ENCODE assay signal across 20 mouse cellular contexts in the genomic region with DNA sequence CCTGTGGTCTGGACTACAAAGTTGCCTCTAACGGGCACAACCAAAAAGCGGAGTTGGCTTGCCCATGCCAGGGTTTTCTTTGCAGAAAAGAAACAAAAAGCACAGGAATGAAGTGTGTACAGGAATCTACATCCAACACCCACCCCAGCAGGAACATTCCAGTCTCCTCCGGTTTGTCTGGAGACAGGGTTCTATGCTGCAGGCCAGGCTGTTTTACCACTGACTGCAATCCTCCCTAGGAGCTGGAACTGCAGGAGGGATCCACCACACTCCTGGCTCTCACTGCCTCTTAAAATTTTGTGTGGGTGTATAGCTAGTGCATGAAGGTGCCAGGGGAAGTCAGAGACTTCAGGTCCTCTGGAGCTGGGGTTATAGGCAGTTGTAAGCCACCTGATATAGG. TPM values are rescaled to one million over a fixed set of nuclear protein-coding genes. Genes with fewer than 3 reads are reported as not detected.
DNase-seq lines count a peak whose midpoint lies in the region; ATAC-seq and TF ChIP-seq lines count a peak whose summit lies in the region.
"Had no signal": no experiment of that assay in that cellular context is flagged by ENCODE, and none has a peak within 500 bp of the region (broad histone marks: within the 10 kb centered on the region; RNA-seq: fewer than 3 reads in every experiment).

No protein-coding gene starts in this region.

- TF ChIP-seq CTCF in small intestine, adult 2 months (IDR thresholded peaks at IDR 0.05; ENCODE audit: extremely low read depth, insufficient read length, insufficient replicate concordance, low read depth, low read length), result no peak

- H3K36me3 ChIP-seq in liver, embryonic 12.5 days, result peaks cover 56% of the 10 kb centered on the region
- no peaks in the 10 kb centered on the region for H3K36me3 ChIP-seq in liver, embryonic 11.5 days (ENCODE audit: control insufficient read depth, insufficient read depth, low read length)
- H3K36me3 ChIP-seq in small intestine, adult 2 months (ENCODE audit: control insufficient read depth, insufficient read depth, low read length), result peaks cover 20% of the 10 kb centered on the region
- H3K36me3 ChIP-seq: hindbrain, embryonic 15.5 days; midbrain, embryonic 15.5 days; neural tube, embryonic 12.5 days had no signal

- 0 out of 2 replicates have a peak overlapping the region, but pooled peaks have one; percentile 11 for H3K27ac ChIP-seq in liver, embryonic 12.5 days
- H3K27ac ChIP-seq in liver, embryonic 11.5 days (ENCODE audit: low read depth, low read length), result no peak overlapping the region
- H3K27ac ChIP-seq in small intestine, adult 2 months (ENCODE audit: insufficient read depth, low read depth, low read length), result peak overlapping the region; percentile 44
- H3K27ac ChIP-seq: hindbrain, embryonic 15.5 days; liver, embryonic 14.5 days; midbrain, embryonic 15.5 days; neural tube, embryonic 12.5 days had no signal

- H3K27me3 ChIP-seq in liver, embryonic 12.5 days (replicated peaks), result no peaks in the 10 kb centered on the region
- H3K27me3 ChIP-seq in liver, embryonic 11.5 days (replicated peaks; ENCODE audit: control insufficient read depth, insufficient read depth, low read length), result no peaks in the 10 kb centered on the region
- H3K27me3 ChIP-seq in small intestine, adult 2 months (ENCODE audit: control insufficient read depth, insufficient read depth, low read length), result no peaks in the 10 kb centered on the region
- H3K27me3 ChIP-seq: hindbrain, embryonic 15.5 days; midbrain, embryonic 15.5 days; neural tube, embryonic 12.5 days had no signal

- peaks cover 81% of the 10 kb centered on the region for H3K4me1 ChIP-seq in liver, embryonic 12.5 days
- H3K4me1 ChIP-seq in liver, embryonic 11.5 days (replicated peaks; ENCODE audit: control insufficient read depth, insufficient read depth, low read length), result peaks cover 49% of the 10 kb centered on the region
- H3K4me1 ChIP-seq in small intestine, adult 2 months (ENCODE audit: control insufficient read depth, insufficient read depth, insufficient read length, low read length), result peaks cover 21% of the 10 kb centered on the region

- no peaks in the 10 kb centered on the region for H3K9me3 ChIP-seq in liver, embryonic 12.5 days (replicated peaks)
- no peaks in the 10 kb centered on the region for H3K9me3 ChIP-seq in liver, embryonic 11.5 days (ENCODE audit: control insufficient read depth, low read length)
- H3K9me3 ChIP-seq: hindbrain, embryonic 15.5 days; midbrain, embryonic 15.5 days; neural tube, embryonic 12.5 days had no signal

- TF ChIP-seq POLR2A in small intestine, adult 2 months (IDR thresholded peaks at IDR 0.05; ENCODE audit: low read depth, low read length), result no peak

- H3K4me3 ChIP-seq in liver, embryonic 12.5 days, result no peak overlapping the region
- H3K4me3 ChIP-seq in liver, embryonic 11.5 days (ENCODE audit: low read depth, low read length), result no peak overlapping the region
- peak overlapping the region; percentile 23; the same call in 1 of the 2 replicates for H3K4me3 ChIP-seq in small intestine, adult 2 months (ENCODE audit: low read depth, low read length)
- H3K4me3 ChIP-seq: hindbrain, embryonic 15.5 days; midbrain, embryonic 15.5 days; neural tube, embryonic 12.5 days had no signal

- WGBS in liver, embryonic 12.5 days (ENCODE audit: insufficient replicate concordance), result 88% methylated on average over 3 of the region's 3 CpGs
- WGBS in liver, embryonic 11.5 days, result 89% methylated on average over 3 of the region's 3 CpGs
- 57% methylated on average over 3 of the region's 3 CpGs for WGBS in small intestine, adult 2 months

- peak; percentile 86 for DNase-seq in heart, adult 11 months
- no peak for DNase-seq in heart, adult 18-20 months
- no peak for DNase-seq in liver, embryonic 11.5 days (ENCODE audit: low spot score)
- DNase-seq in R1 (ENCODE audit: low read depth, low spot score), result peak; percentile 72
- no peak for DNase-seq in cerebellum, adult 11 months
- no peak for DNase-seq in adrenal gland, postnatal 36 days
- DNase-seq: adrenal gland, postnatal 10 days; B cell, adult 2 months; cerebellum, postnatal 10 days; forebrain, postnatal 0 days; gastrocnemius, postnatal 36 days; heart, postnatal 10 days; kidney, adult 9 months; right cerebral cortex, postnatal 25 days had no signal

- no peak for ATAC-seq in liver, embryonic 12.5 days
- ATAC-seq in liver, embryonic 11.5 days (replicated peaks; ENCODE audit: low FRiP score), result no peak
- ATAC-seq: forebrain, postnatal 0 days; midbrain, embryonic 15.5 days had no signal

- H3K4me2 ChIP-seq in liver, embryonic 12.5 days, result no peak overlapping the region
- no peak overlapping the region for H3K4me2 ChIP-seq in liver, embryonic 11.5 days
- H3K4me2 ChIP-seq: hindbrain, embryonic 15.5 days; midbrain, embryonic 15.5 days; neural tube, embryonic 12.5 days had no signal

- no peak overlapping the region; the same call in 1 of the 2 replicates for H3K9ac ChIP-seq in liver, embryonic 12.5 days
- no peak overlapping the region for H3K9ac ChIP-seq in liver, embryonic 11.5 days (ENCODE audit: low read depth, low read length)
- H3K9ac ChIP-seq: forebrain, postnatal 0 days; hindbrain, embryonic 15.5 days; liver, embryonic 14.5 days; midbrain, embryonic 15.5 days; neural tube, embryonic 12.5 days had no signal

RNA-seq across cellular contexts. Expression of a gene that starts 5.6 kb away (rescaled TPM):
- total RNA-seq in heart, adult 18-20 months (2021), result 10 to 100 TPM; 58.8 to 61.7 TPM
- polyA plus RNA-seq in liver, embryonic 12.5 days (2016; fragmentation: Nextera tagmentation; extraction: Ambion mirVana), result 51.9 and 53.1 TPM in 2 replicates
- polyA plus RNA-seq in liver, embryonic 11.5 days (2014; fragmentation: Nextera tagmentation; extraction: Ambion mirVana), result 69.6 and 77.5 TPM in 2 replicates
- polyA plus RNA-seq in small intestine, adult 2 months (2012; rRNA removed), result 42.5 and 62.5 TPM in 2 replicates
- total RNA-seq in adrenal gland, postnatal 36 days (2021), result 100 to 1,000 TPM; 120 to 130 TPM

RNA-seq across cellular contexts. Expression of a gene that starts 39.8 kb away (rescaled TPM):
- total RNA-seq in heart, adult 18-20 months (2021), result 100 to 1,000 TPM; 157 to 174 TPM
- 199 and 204 TPM in 2 replicates for polyA plus RNA-seq in liver, embryonic 12.5 days (2016; fragmentation: Nextera tagmentation; extraction: Ambion mirVana)
- polyA plus RNA-seq in liver, embryonic 11.5 days (2014; fragmentation: Nextera tagmentation; extraction: Ambion mirVana), result 222 and 234 TPM in 2 replicates
- 4.4 and 9.0 TPM in 2 replicates for polyA plus RNA-seq in small intestine, adult 2 months (2012; rRNA removed)
- 100 to 1,000 TPM; 389 to 435 TPM for total RNA-seq in adrenal gland, postnatal 36 days (2021)

Comparison
In these comparisons a context has a peak if more than half of its experiments do, and no peak if none do; other contexts are left out.
1. DNase-seq: peak in heart, adult 11 months (single experiment) and R1 (single experiment); none in heart, adult 18-20 months (0 of 2), liver, embryonic 11.5 days (single experiment), cerebellum, adult 11 months (single experiment) and adrenal gland, postnatal 36 days (0 of 2).
2. RNA of a gene that starts 39.8 kb away (polyA plus RNA-seq): 222 to 234 TPM in liver, embryonic 11.5 days and 199 to 204 TPM in liver, embryonic 12.5 days; 4.4 to 9.0 TPM in small intestine, adult 2 months; every median in the first group is over 10 times any median in the second.